In genomic region chr11:104292443-104293220, GRCm38 (mm10) we compare ENCODE assay signal across 19 mouse cellular contexts.
A peak's percentile ranks its signal among the peaks of the same experiment; 100 is the strongest.
DNase-seq lines count a peak whose midpoint lies in the region; ATAC-seq lines count a peak whose summit lies in the region.
"Had no signal": no experiment of that assay in that cellular context is flagged by ENCODE, and none has a peak within 500 bp of the region (broad histone marks: within the 10 kb centered on the region; RNA-seq: fewer than 3 reads in every experiment).

No protein-coding gene starts in this region.

- peaks cover 25% of the 10 kb centered on the region for H3K4me1 ChIP-seq in forebrain, embryonic 10.5 days
- H3K4me1 ChIP-seq in forebrain, embryonic 12.5 days = peaks cover 12% of the 10 kb centered on the region
- peaks cover 20% of the 10 kb centered on the region for H3K4me1 ChIP-seq in intestine, embryonic 16.5 days (ENCODE audit: control insufficient read depth, insufficient read depth, low read length)

- H3K4me2 ChIP-seq in forebrain, embryonic 12.5 days = no peak overlapping the region
- peak overlapping the region; percentile 21; the same call in 1 of the 2 replicates for H3K4me2 ChIP-seq in intestine, embryonic 16.5 days (ENCODE audit: low read depth, low read length)

- no peaks in the 10 kb centered on the region for H3K36me3 ChIP-seq in forebrain, embryonic 10.5 days (replicated peaks)
- no peaks in the 10 kb centered on the region for H3K36me3 ChIP-seq in forebrain, embryonic 12.5 days (replicated peaks)
- no peaks in the 10 kb centered on the region for H3K36me3 ChIP-seq in intestine, embryonic 16.5 days (ENCODE audit: control insufficient read depth, insufficient read depth, low read length)

- 87% methylated on average over 7 of the region's 7 CpGs for WGBS in forebrain, embryonic 10.5 days
- 86% methylated on average over 7 of the region's 7 CpGs for WGBS in forebrain, embryonic 12.5 days
- WGBS in intestine, embryonic 16.5 days = 83% methylated on average over 7 of the region's 7 CpGs

- ATAC-seq in forebrain, embryonic 12.5 days (ENCODE audit: low FRiP score) = no peak
- peak; percentile 65 for ATAC-seq in intestine, embryonic 16.5 days
- peak; percentile 1; the same call in 1 of the 2 replicates for ATAC-seq in megakaryocyte progenitor cell, adult 5-6 weeks (replicated peaks; ENCODE audit: poor library complexity)
- ATAC-seq: forebrain, postnatal 0 days had no signal

- H3K27ac ChIP-seq in forebrain, embryonic 10.5 days = peak overlapping the region; percentile 30; the same call in 1 of the 2 replicates
- H3K27ac ChIP-seq in forebrain, embryonic 12.5 days = no peak overlapping the region
- H3K27ac ChIP-seq in intestine, embryonic 16.5 days (ENCODE audit: low read length) = peak overlapping the region; percentile 86

- H3K27me3 ChIP-seq in forebrain, embryonic 10.5 days (ENCODE audit: poor library complexity, severe bottlenecking) = no peaks in the 10 kb centered on the region
- no peaks in the 10 kb centered on the region for H3K27me3 ChIP-seq in forebrain, embryonic 12.5 days
- H3K27me3 ChIP-seq in intestine, embryonic 16.5 days (replicated peaks; ENCODE audit: control insufficient read depth, insufficient read depth, low read length) = no peaks in the 10 kb centered on the region
- H3K27me3 ChIP-seq: CH12.LX had no signal

- H3K9ac ChIP-seq in forebrain, embryonic 12.5 days = no peak overlapping the region
- no peak overlapping the region for H3K9ac ChIP-seq in intestine, embryonic 16.5 days (ENCODE audit: low read depth, low read length)
- H3K9ac ChIP-seq: forebrain, postnatal 0 days had no signal

- no peaks in the 10 kb centered on the region for H3K9me3 ChIP-seq in forebrain, embryonic 10.5 days
- no peaks in the 10 kb centered on the region for H3K9me3 ChIP-seq in forebrain, embryonic 12.5 days
- no peaks in the 10 kb centered on the region for H3K9me3 ChIP-seq in intestine, embryonic 16.5 days (ENCODE audit: control insufficient read depth, low read length)

- no peak for DNase-seq in forebrain, embryonic 10.5 days (ENCODE audit: extremely low spot score, low spot score)
- peak; percentile 57 for DNase-seq in R1 (ENCODE audit: low read depth, low spot score)
- no peak for DNase-seq in lung, adult 18-20 months
- DNase-seq in right cerebral cortex, postnatal 10 days (ENCODE audit: low spot score in 2 of 2) = no peak
- no peak for DNase-seq in right cerebral cortex, postnatal 4 days
- DNase-seq: adrenal gland, adult 2 months; forebrain, postnatal 0 days; gastrocnemius, postnatal 36 days; kidney, adult 11 months; kidney, postnatal 25 days; layer of hippocampus, adult 9-11 months; lung, postnatal 36 days; midbrain, embryonic 14.5 days; right cerebral cortex, postnatal 14 days; thymus, postnatal 25 days had no signal

- H3K4me3 ChIP-seq in forebrain, embryonic 10.5 days = no peak overlapping the region
- H3K4me3 ChIP-seq in forebrain, embryonic 12.5 days (replicated peaks) = no peak overlapping the region
- H3K4me3 ChIP-seq in intestine, embryonic 16.5 days (ENCODE audit: low read length) = no peak overlapping the region
